Mouse (Mus musculus) spleen, adult 18-20 months (tissue): ENCODE measurements around the gene Zfp454.

ENCODE experiments used
- DNase-seq, 2 experiments: peaks; one replicate each; pipeline ENCODE4 v3.0.0; 2022; ENCODE audit warnings: mixed read lengths in 2 of 2

Gene Zfp454

DNA sequence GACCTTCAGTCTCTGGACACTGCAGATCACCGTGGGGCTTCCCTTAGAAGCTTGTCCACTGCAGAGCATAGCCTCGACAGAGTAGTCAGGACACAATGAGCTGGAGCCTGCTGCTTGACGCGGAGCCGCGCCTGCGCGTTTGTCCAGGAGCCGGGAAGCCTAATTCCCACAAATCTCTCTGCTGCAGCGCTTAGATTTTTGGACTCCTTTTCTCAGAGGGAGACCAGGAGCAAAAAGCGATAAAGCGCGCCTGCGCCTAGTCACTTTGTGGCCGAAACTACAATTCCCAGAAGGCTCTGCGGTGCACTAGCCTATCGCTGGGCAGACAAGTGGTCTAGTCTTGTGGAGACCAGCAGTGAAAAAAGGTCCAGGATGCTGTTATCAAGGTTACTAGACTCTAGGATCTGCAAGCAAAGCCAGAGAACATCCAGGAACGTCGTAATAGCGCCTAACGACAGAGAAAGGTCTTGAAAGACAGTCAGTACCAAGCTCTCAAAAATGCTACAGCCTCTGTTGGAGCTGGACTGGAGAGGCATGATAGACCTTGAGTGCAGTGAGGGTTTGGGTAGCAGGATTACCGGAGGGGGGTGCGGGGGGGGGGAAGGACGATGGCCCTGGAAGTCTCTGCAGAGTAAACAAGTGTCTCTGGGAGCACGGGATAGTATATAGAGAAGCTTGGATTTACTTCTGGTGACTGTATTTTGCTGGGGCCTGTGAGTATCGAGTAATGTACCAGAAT lies at the start of gene Zfp454:
TSS of gene Zfp454 (minus strand) at position 262 of the 739 bp plus-strand sequence.
- DNase-seq, result peak; percentile 21 to 51

DNA sequence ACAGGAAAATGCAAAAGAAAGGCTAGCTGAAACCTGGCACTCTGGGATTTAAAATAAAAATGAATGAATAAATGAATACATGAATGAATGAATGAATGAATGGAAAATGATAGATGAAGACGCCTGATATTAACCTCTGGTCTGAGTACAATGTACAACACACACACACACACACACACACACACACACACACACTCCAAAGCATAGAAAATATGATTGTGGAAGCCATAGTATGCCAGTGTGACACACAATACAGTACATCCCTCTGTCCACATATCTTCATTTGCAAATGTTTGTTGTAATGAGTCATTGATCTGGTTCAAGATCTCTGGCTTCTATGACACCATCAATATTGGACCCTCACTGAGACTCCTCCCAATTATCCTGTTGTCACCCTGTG lies 44.6 kb upstream of the Zfp454 start:
- no peak for DNase-seq

DNA sequence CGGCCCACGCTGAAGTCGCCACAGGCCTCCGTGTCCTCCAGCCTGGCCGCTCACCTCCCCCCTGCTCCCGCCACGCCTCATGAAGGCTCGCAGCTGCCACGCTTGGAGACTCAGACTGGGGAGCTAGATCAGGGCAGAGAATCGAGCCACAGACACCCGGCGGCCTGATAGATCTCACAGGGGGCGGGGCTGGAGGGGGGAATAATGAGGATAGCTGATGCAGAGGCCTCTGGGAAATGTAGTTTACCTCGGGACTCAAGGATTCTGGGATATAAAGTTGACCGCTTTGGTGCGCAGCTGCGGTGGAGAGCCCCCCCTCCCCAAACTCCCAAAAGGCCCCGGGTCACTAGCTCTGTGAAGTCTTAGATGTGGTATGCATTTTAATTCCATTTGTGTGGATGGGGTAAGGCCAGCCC lies 44.0 kb upstream of the Zfp454 start, which contains the start of gene Zfp354b:
TSS of gene Zfp354b (minus strand) at position 183 of the 416 bp plus-strand sequence.
- peak; percentile 41 to 56 for DNase-seq

DNA sequence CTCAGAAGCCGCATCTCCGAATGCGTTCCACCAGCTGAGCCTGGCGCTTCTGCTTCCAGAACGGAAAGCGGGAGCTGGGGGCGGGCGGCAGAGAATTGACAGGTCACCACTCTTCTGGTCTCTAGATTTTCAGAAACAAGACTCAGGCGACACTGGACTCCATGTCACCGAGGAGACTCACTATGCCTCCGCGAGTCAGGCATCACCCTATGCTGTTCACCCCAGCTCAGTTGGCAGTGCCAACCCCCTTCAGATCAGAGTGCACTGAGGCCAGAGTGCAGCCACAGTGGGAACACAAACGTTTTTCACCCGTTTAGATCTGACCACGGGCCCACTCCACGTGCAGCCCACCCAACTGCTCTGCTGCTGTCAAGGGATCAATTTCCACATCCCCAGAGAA lies 43.6 kb upstream of the Zfp454 start:
- DNase-seq, result no peak

DNA sequence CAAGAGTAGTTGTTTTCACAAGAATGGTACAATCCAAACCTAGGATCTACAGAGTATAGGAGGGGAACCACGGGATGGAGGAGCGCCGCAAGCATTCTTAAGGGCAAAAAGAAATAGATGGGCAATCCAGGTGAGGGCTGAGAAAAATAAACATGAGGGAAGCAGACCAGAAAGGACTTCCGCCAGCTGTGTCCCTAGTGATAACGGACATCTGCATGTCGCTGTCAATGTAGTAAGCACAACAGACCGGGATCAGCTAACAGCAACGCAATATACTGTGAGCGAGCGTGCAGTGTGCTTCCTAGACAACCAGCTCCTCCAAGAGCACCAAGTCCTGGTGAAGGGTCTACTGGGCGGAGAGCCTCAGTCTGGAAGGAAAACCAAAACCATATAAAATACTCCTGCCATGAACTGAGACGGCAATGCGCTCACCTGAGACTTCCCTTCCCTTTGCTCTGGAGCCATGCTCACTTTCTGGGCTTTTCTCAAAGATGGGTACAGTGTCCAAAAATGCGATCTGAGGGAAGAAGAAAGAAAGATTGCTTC lies 43.1 kb upstream of the Zfp454 start:
- DNase-seq, result no peak

DNA sequence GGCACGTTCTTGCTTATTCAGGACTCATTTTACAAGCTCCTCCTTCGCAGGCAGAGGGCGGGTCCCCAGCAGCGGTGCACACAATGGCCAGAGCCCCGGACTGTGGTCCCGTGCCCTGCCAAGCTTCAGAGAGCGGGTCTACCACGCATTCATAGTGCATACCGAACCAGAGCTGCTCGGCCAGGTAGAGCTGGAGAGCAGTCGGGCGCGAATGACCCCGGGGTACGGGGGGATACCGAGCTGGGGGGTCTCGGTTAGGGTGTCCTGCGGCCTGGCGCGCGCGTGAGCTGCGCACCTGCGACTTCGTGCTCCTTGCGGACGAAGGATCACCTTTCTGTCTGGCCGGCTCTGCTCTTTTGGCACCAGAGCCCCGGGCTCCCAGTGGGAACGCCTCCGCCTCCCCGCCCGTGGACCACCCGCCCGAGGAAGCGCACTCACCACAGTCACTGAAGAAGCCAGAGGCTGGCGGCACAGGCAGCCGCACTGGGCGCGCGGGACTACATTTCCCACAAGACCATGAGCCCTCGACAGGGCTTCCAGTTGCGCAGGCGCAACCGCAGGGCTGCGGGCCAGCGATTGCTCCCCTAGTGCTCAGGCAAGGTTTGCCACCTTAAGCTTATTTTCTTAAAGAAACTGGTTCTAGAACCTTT lies 28.3 kb upstream of the Zfp454 start, which contains the start of gene Zfp2:
TSS of gene Zfp2 (minus strand) at position 495 of the 650 bp plus-strand sequence.
- peak; percentile 77 to 80 for DNase-seq

DNA sequence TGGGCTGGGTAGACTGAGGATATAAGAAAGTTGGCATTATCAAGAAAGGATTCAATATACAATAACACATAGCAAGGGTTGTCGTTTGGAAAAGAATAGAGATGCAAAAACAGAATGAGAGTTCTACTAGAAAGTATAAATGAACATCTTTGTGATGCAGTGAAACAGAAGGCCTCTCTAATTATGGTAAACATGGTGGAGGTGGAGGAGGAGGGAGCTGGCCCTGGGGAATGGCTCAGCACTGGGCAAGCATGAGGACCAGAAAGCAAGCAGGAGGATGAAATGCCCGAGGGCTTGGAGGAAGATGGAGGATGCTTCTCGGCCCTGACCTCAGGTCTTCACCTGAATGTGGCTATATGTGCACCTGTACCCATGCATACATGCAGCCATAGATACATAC lies 27.0 kb upstream of the Zfp454 start:
- no peak for DNase-seq

DNA sequence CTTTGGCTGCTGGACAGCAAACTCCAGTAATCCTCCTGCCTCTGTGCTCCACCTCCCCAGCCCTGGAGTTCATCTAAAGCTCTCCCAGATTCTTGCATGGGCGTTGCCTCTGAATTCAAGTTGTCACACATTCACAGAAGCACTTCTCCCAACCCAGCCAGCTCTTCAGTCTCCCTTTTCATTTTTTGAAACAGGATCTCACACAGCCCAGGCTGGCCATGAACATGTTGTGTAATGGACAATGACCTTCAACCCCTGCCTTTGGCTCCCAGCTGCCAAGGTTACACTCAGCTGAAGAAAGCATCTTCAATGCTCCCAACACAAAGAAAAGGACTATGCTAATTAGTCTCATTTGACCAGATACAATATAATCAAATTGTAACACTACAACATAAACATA lies 25.9 kb upstream of the Zfp454 start:
- DNase-seq, result no peak

DNA sequence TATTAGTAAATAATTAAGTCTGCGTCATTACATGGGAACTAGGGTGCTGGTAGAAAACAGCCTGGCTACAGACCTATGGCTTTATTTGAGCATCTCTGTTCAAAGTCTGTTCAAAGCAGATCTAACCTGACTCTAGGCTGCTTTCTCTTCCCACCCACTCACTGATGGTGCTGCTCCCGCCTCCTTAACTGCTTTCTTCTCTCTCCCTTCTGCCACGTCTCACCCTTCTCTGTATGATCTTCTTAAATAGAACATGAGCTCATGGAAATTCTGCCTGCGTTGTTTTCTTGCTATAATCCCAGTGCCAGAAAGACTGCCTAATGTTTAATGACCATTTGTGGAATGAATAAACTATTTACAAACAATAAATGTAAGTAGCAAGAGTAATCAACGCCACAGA lies 20.7 kb upstream of the Zfp454 start:
- no peak for DNase-seq

DNA sequence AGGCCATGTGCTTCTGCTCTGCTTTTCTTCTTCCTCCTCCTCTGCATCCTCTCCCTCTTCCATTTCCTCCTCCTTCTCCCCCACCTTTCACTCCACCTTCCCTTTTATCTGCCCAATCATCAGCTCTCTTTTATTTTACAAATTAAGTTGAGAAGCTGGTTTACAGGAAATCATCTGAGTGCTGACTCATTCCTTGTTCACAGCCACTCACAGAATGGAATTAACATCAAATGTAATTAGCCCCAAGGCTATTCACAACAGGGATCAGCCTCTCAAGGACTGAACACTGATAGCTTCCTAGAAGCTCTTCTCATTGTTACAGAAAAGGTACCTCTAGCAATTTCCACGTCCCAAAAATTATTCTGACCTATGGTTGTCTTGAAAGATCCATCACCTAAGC lies 9.9 kb upstream of the Zfp454 start:
- no peak for DNase-seq

DNA sequence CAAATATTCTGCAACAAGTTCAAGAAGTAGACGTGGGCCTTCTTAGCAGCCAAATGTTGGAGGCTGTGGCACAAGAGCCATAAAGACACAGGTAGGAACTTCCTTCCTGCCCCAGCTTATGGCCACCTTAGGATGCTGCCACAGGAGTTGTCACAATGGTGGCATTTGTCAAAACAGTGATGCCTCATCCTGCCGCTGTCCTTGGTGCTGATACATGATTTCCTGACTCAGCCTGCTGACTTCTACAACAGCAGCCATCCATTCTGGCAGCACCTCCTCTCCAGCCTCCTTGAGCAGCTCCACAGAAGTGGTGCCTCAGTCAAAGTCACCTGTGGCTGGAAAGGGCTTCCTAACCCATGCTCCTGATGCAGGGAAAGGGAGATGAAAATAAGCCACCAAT lies 5.0 kb upstream of the Zfp454 start:
- DNase-seq, result no peak

DNA sequence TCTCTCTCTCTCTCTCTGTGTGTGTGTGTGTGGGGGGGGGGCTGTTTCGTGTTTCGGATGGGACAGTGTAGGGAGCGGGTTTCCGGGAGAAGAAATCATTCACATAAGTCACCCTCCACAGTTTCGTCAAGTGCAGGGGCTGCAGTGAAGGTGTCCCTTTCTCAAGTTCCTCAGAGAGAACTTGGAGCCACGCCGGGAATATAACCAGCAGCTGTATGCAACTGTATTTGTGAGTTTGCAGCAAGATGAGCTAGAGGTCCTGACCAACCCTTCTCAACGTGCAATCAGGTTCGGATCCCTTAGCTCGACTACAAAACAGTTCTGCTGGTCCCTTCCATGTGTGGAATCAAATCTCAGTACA lies 538 bp downstream of the Zfp454 start:
- no peak for DNase-seq

DNA sequence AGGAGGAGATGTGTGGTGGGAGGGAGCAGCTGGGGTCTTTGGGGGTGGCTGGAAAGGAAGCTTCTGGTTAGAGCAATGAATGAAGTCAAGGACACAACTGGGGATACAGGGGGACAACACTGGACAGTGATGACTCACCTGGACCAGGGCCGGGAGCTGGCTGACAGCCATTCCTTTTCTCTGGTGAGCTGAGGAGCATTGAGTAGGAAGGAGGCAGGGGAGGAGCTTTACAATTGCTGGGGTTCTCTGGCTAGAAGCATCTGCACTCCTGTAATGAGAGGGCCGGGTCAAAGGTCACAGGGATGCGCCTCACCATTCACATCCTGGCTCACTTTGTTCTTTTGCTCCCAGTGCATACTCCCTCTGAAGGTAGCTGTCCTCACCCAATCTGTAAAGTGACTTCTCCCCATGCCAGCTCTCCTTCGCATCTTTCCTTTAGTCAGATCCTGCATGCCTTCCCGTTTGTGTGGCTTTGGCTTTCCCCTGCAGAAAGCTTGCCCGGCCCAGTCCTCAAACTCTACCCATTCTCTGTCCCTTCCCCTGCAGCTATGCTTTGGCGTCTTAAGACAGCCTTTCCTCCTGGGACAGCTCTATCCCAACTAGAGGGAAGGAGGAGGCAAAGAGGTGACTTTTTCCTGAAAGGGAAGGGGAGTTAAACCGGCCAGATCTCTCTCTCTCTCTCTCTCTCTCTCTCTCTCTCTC lies 1.1 kb downstream of the Zfp454 start:
- no peak for DNase-seq

DNA sequence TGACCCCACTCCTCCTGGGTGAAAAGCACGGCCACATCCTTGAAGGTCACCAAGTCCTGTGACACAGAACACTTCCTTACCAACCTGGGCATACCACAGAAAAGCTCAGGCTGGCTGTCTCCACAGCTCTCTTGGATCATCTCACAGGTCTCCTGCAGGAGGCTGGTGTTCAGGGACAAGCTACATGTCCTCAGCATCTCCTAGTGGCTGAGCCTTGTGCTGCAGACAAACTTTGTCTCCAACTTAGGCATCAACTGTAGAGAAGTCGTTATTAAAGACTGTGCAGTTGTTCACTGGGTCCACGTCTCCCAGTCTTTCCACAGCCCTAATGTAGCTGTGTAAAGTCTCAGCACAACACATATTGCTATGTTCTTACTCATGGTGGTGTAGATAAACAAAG lies 3.7 kb downstream of the Zfp454 start:
- DNase-seq, result no peak

DNA sequence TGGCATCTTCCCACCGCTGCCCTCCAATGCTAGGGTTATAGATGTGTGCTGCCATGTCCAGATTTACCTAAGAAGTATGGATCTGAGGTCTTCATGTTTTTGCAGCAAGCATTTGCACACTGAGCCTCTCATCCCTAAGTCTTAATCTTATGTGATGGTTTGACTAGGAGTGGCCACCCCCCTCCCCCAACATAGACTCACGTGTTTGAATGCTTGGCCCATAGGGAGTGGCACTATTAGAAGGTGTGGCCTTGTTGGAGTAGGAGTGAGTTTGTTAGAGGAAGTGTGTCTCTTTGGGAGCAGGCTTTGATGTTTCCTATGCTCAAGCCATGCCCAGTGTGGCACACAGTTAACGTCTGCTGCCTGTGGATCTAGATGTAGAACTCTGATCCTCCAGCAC lies 8.8 kb downstream of the Zfp454 start:
- DNase-seq, result no peak

DNA sequence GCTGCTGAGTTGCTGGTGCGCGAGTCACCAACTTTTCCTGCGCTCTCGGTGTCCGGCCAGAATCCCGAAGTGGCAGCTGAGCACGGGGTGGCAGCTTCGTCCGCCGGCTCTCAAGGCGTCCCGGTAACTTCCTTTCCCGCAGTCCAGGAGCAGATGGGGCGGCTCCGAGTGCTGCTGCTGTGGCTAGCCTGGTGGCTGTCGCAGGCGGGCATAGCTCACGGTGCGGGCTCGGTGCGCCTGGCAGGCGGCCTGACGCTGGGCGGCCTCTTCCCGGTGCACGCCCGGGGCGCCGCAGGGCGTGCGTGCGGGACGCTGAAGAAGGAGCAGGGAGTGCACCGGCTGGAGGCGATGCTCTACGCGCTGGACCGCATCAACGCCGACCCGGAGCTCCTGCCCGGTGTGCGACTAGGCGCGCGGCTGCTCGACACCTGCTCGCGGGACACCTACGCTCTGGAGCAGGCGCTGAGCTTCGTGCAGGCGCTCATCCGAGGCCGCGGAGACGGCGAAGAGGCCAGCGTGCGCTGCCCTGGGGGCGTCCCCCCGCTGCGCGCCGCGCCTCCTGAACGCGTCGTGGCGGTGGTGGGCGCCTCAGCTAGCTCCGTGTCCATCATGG lies 36.4 kb downstream of the Zfp454 start:
- peak; percentile 19 to 44 for DNase-seq

DNA sequence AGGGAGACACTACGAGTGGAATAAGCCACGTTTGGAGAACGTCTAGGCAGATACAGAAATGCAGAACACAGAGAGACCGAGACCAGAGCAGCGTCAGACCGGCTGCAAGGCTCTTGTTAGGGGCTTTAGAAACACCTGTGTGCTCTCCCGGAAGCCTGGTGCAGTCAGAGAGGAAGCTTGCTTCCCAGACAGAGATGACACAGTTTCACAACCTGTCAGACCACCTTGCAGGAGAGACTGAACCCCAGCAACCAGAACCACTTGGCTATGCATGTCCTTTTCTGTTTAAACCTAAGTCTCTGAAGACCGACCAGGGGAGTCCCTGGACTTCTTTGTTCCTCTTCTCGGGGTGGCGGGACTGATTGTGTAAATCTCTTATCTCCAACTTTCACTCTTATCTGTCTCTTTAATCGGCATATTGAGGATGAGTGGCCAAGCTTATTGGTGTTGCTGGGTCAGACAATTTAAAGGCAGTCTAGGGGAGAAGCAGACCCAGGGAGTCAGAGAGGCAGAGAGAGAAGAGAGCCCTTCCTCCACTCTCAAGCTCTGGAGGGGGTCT lies 37.2 kb downstream of the Zfp454 start, which contains the start of gene Grm6:
TSS of gene Grm6 (plus strand) at position 509 of the 559 bp plus-strand sequence.
- peak; percentile 33 to 37 for DNase-seq

DNA sequence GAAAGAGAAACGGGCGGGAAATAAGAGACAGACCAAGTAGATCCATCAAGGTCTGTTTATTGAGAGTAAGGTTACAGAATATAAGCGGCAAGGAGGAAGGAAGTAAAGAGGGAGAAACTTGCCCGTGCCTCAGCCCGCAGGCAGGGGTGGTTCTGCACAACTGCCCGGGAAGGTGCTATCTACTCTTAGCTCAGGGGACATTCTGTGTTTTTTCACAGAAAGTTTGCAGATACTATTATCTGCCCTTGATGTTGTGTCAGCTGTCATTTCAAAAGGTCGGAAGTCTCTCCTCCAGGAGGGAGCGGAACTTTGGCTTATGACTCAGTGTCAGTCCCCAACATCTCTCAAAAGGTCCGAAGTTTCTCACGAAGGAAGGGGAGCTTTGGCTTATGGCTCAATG lies 38.1 kb downstream of the Zfp454 start:
- peak; percentile 45 to 46 for DNase-seq

DNA sequence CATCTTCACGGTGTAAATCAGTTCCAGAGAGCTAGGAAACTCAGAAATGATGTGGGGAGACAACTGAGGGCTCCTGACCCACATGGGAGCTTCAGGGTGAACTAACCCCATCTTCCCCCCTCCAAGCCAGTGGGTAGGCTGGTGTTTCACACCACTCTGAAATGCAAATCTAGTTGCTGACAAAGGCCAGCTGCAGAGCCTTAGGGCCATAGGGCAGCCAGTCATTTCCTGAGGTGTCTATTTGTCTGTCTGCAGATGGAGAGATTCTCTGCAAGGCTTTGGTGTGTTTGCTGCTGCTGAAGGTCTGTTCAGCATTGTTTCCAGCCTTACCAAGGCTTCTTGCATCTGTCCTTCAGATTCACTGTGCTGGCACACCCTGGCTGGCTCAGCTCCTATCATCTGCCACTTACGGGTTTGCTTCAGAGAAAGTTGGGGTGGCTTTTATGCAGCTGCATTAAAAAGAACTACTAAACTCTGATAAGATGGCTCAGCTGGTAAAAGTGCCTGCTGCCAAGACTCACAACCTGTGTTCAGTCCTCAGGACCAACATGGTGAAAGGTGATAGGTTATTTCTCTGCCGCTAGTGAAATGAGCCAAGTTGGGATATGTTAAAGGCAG lies 38.8 kb downstream of the Zfp454 start:
- peak; percentile 12 to 36 for DNase-seq

DNA sequence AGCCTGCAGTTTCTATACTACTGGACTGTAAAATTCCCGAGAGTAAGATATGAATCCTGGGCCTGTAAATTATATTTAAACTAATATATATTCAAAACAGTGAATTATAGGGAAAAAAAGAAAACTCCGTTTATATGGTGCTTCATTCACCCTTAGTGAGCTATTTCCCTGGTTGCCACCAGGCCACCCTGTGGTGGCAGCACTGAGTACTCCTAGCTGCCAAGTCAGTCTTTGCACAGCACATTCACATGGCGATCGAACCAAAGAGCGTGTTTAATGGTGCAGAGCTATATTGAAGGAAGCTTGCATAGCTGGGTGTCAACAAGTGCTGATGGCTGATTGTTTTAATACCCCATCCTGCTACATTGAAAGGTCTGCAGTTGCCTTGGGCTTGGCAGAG lies 40.4 kb downstream of the Zfp454 start:
- peak in 1 of 2 experiments; percentile 29 for DNase-seq

DNA sequence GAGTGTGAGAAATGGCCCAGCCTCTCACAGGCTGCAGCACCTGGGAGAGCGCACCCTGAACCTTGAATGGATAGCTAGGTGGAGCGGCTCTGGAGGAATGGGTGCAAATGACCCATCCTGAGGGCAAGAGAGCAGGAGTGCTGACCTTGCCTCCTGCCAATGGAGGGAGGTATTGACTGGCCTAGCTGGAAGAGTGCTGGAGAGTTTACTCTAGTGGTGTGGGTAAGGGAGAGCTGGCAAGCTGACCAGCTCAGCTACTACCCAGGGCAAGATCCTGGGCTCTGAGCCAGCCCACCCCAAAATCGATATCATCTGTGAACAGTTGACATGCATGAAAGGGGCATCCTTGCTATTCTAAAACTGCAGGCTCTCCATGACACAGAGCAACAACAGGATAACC lies 41.5 kb downstream of the Zfp454 start:
- DNase-seq, result no peak
